In genomic region chr14:8608559-8609171, GRCm38 (mm10) we compare ENCODE assay signal across 8 mouse cellular contexts. TPM values are rescaled to one million over a fixed set of nuclear protein-coding genes. Genes with fewer than 3 reads are reported as not detected.
A peak's percentile ranks its signal among the peaks of the same experiment; 100 is the strongest.
DNase-seq lines count a peak whose midpoint lies in the region; ATAC-seq lines count a peak whose summit lies in the region.

No protein-coding gene starts in this region.

- no peaks in the 10 kb centered on the region for H3K4me1 ChIP-seq in heart, embryonic 12.5 days (replicated peaks)
- peaks cover 3% of the 10 kb centered on the region; the same call in 1 of the 2 replicates for H3K4me1 ChIP-seq in embryonic facial prominence, embryonic 14.5 days (ENCODE audit: control insufficient read depth, insufficient read depth, low read length)
- peaks cover 9% of the 10 kb centered on the region for H3K4me1 ChIP-seq in hindbrain, embryonic 13.5 days (replicated peaks)
- H3K4me1 ChIP-seq in midbrain, embryonic 13.5 days (replicated peaks) = peaks cover 2% of the 10 kb centered on the region; the same call in 1 of the 2 replicates

- no peak overlapping the region for H3K4me2 ChIP-seq in heart, embryonic 12.5 days
- H3K4me2 ChIP-seq in embryonic facial prominence, embryonic 14.5 days (ENCODE audit: low read depth, low read length) = no peak overlapping the region
- H3K4me2 ChIP-seq in hindbrain, embryonic 13.5 days = no peak overlapping the region
- H3K4me2 ChIP-seq in midbrain, embryonic 13.5 days (replicated peaks) = no peak overlapping the region

- no peak for ATAC-seq in heart, embryonic 12.5 days (ENCODE audit: insufficient number of reproducible peaks, low FRiP score)
- ATAC-seq in embryonic facial prominence, embryonic 14.5 days (ENCODE audit: low read depth) = peak; percentile 72
- ATAC-seq in hindbrain, embryonic 13.5 days (ENCODE audit: low FRiP score) = peak; percentile 69
- ATAC-seq in midbrain, embryonic 13.5 days = peak; percentile 71; the same call in 1 of the 2 replicates

- DNase-seq in heart, adult 8-10 months (ENCODE audit: low spot score) = peak; percentile 40
- DNase-seq in adrenal gland, postnatal 25 days = peak; percentile 45
- DNase-seq in embryonic facial prominence, embryonic 14.5 days (ENCODE audit: low spot score) = peak; percentile 75
- peak; percentile 72 for DNase-seq in layer of hippocampus, postnatal 36 days
- peak; percentile 61 for DNase-seq in testis, postnatal 10 days (ENCODE audit: low spot score)

- no peaks in the 10 kb centered on the region for H3K27me3 ChIP-seq in heart, embryonic 12.5 days (replicated peaks)
- H3K27me3 ChIP-seq in embryonic facial prominence, embryonic 14.5 days (replicated peaks; ENCODE audit: control insufficient read depth, insufficient read depth, low read length) = no peaks in the 10 kb centered on the region
- H3K27me3 ChIP-seq in hindbrain, embryonic 13.5 days = no peaks in the 10 kb centered on the region
- H3K27me3 ChIP-seq in midbrain, embryonic 13.5 days = no peaks in the 10 kb centered on the region

- H3K9me3 ChIP-seq in heart, embryonic 12.5 days (replicated peaks) = no peaks in the 10 kb centered on the region
- H3K9me3 ChIP-seq in embryonic facial prominence, embryonic 14.5 days (ENCODE audit: control insufficient read depth, low read length) = no peaks in the 10 kb centered on the region
- H3K9me3 ChIP-seq in hindbrain, embryonic 13.5 days = no peaks in the 10 kb centered on the region
- no peaks in the 10 kb centered on the region for H3K9me3 ChIP-seq in midbrain, embryonic 13.5 days

- H3K27ac ChIP-seq in heart, embryonic 12.5 days (ENCODE audit: poor library complexity, severe bottlenecking) = no peak overlapping the region
- H3K27ac ChIP-seq in embryonic facial prominence, embryonic 14.5 days (replicated peaks; ENCODE audit: low read depth, low read length) = peak overlapping the region; percentile 52; the same call in 1 of the 2 replicates
- peak overlapping the region; percentile 62; the same call in 1 of the 2 replicates for H3K27ac ChIP-seq in hindbrain, embryonic 13.5 days
- H3K27ac ChIP-seq in midbrain, embryonic 13.5 days = peak overlapping the region; percentile 56; the same call in 1 of the 2 replicates

- no peak overlapping the region for H3K4me3 ChIP-seq in heart, embryonic 12.5 days
- no peak overlapping the region for H3K4me3 ChIP-seq in embryonic facial prominence, embryonic 14.5 days (ENCODE audit: low read depth, low read length)
- H3K4me3 ChIP-seq in hindbrain, embryonic 13.5 days = no peak overlapping the region
- no peak overlapping the region for H3K4me3 ChIP-seq in midbrain, embryonic 13.5 days (replicated peaks)

- H3K9ac ChIP-seq in heart, embryonic 12.5 days = no peak overlapping the region
- no peak overlapping the region for H3K9ac ChIP-seq in embryonic facial prominence, embryonic 14.5 days (ENCODE audit: low read depth, low read length)
- no peak overlapping the region for H3K9ac ChIP-seq in hindbrain, embryonic 13.5 days
- H3K9ac ChIP-seq in midbrain, embryonic 13.5 days (replicated peaks) = no peak overlapping the region

- 9% methylated on average over 3 of the region's 3 CpGs for WGBS in heart, embryonic 12.5 days
- 2% methylated on average over 3 of the region's 3 CpGs for WGBS in embryonic facial prominence, embryonic 14.5 days
- WGBS in hindbrain, embryonic 13.5 days = 5% methylated on average over 3 of the region's 3 CpGs
- 7% methylated on average over 3 of the region's 3 CpGs for WGBS in midbrain, embryonic 13.5 days

- H3K36me3 ChIP-seq in heart, embryonic 12.5 days = no peaks in the 10 kb centered on the region
- no peaks in the 10 kb centered on the region for H3K36me3 ChIP-seq in embryonic facial prominence, embryonic 14.5 days (ENCODE audit: control insufficient read depth, insufficient read depth, low read length)
- H3K36me3 ChIP-seq in hindbrain, embryonic 13.5 days = no peaks in the 10 kb centered on the region
- no peaks in the 10 kb centered on the region for H3K36me3 ChIP-seq in midbrain, embryonic 13.5 days

RNA-seq across cellular contexts. Expression of gene 4930452B06Rik, which starts 57.4 kb away (rescaled TPM):
- total RNA-seq in heart, adult 8-10 months (2022) = 1 to 10 TPM; 1.7 to 2.0 (median 1.9) TPM
- polyA plus RNA-seq in heart, embryonic 12.5 days (2016; fragmentation: Nextera tagmentation; extraction: Ambion mirVana) = 20.9 and 21.4 TPM in 2 replicates
- 0.90 and 1.6 TPM in 2 replicates for total RNA-seq in adrenal gland, postnatal 25 days (2021)
- polyA plus RNA-seq in embryonic facial prominence, embryonic 14.5 days (2014; fragmentation: Nextera tagmentation; extraction: Ambion mirVana) = 10.2 and 11.0 TPM in 2 replicates
- polyA plus RNA-seq in hindbrain, embryonic 13.5 days (2015; fragmentation: Nextera tagmentation; extraction: Ambion mirVana) = 4.6 and 5.0 TPM in 2 replicates
- total RNA-seq in layer of hippocampus, postnatal 36 days (2021) = 1 to 10 TPM; 4.6 to 6.2 TPM
- polyA plus RNA-seq in midbrain, embryonic 13.5 days (2015; fragmentation: Nextera tagmentation; extraction: Ambion mirVana) = 4.6 and 5.7 TPM in 2 replicates
